Mouse (Mus musculus): ENCODE results near the gene Wnt7b.

DNA sequence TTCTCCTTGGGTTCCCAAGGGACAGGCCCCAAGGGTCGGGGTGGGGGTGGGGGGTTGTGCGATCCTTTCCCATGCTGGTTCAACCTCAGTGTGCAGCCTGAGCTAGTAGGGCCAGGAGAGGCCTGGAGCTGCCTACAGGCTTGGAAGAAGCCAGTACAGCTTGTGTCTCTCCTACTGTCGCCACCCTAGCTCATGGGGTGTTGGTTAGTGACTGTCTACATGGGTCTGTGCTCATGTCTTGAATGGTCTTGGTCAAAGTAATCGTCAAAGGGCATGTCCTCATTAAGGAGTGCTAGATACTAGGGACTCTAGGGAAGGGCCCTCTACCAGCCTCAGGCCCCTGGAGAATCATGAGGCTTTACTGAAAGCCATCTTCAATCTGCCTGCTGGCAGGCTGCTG is 84.7 kb downstream of the Wnt7b start:
- TF ChIP-seq EP300 (IDR thresholded peaks at IDR 0.05): no peak
- TF ChIP-seq CTCF (IDR thresholded peaks at IDR 0.05): no peak
